Mouse (Mus musculus) myocyte (in vitro differentiated cells): ENCODE results near the gene Sncb. TPM values are rescaled to one million over a fixed set of nuclear protein-coding genes. Genes with fewer than 3 reads are reported as not detected.
"Not testable (repeated sequence)": the region's sequence is repeated elsewhere in the genome, so short reads cannot be mapped to it uniquely, and the experiment has no call there.

Source experiments
- H3K27me3 ChIP-seq: one replicate; pipeline ENCODE4 v1.6.1; 2011; ENCODE audit not compliant: control insufficient read depth, insufficient read depth, insufficient read length
- H3K36me3 ChIP-seq: one replicate; pipeline ENCODE4 v1.6.1; 2011; ENCODE audit not compliant: control insufficient read depth, insufficient read depth
- H3K4me2 ChIP-seq: one replicate; pipeline ENCODE4 v1.6.1; 2011; ENCODE audit warnings: low read depth, control low read depth
- H3K4me3 ChIP-seq: one replicate; pipeline ENCODE4 v1.5.1; 2011; ENCODE audit warnings: mild to moderate bottlenecking, control low read depth, moderate library complexity
- H3K79me2 ChIP-seq: one replicate; pipeline ENCODE4 v1.6.1; 2011; ENCODE audit not compliant: control insufficient read depth, insufficient read depth
- H3ac ChIP-seq: one replicate; pipeline ENCODE4 v1.6.1; 2011; ENCODE audit not compliant: control insufficient read depth, insufficient read length
- CEBPB ChIP-seq: IDR thresholded peaks from 2 replicates; pipeline ENCODE4 v1.6.1; 2011; ENCODE audit warnings: mild to moderate bottlenecking, moderate library complexity; ENCODE audit not compliant: poor library complexity, insufficient read depth, severe bottlenecking
- E2F4 ChIP-seq: IDR thresholded peaks from one replicate; pipeline ENCODE4 v1.6.1; 2011; ENCODE audit warnings: mild to moderate bottlenecking, control low read depth, moderate library complexity; ENCODE audit not compliant: insufficient read depth
- MAX ChIP-seq: IDR thresholded peaks from one replicate; pipeline ENCODE4 v1.6.1; 2011; ENCODE audit warnings: low read depth, mild to moderate bottlenecking, control low read depth
- MYOD1 ChIP-seq, 3 experiments: IDR thresholded peaks; one replicate each; pipeline ENCODE4 v1.6.1; 2011; ENCODE audit warnings: control low read depth in 2 of 3, low read depth in 2 of 3, mild to moderate bottlenecking in 2 of 3, moderate library complexity in 1 of 3; ENCODE audit not compliant: insufficient read length in 2 of 3, control insufficient read depth in 1 of 3
- MYOG ChIP-seq, 3 experiments: IDR thresholded peaks; one replicate each; pipeline ENCODE4 v1.6.1; 2011; ENCODE audit warnings: control low read depth in 2 of 3, low read depth in 2 of 3, mild to moderate bottlenecking in 2 of 3; ENCODE audit not compliant: insufficient read length in 2 of 3, control insufficient read depth in 1 of 3, insufficient read depth in 1 of 3
- POLR2A ChIP-seq: IDR thresholded peaks from one replicate; pipeline ENCODE4 v1.6.1; 2011; ENCODE audit warnings: low read depth, mild to moderate bottlenecking, control low read depth, moderate library complexity; ENCODE audit not compliant: insufficient read length
- POLR2AphosphoS2 ChIP-seq: IDR thresholded peaks from one replicate; pipeline ENCODE4 v1.6.1; 2011; ENCODE audit warnings: low read depth, control low read depth; ENCODE audit not compliant: insufficient read length
- REST ChIP-seq: IDR thresholded peaks from one replicate; pipeline ENCODE4 v1.6.1; 2011; ENCODE audit warnings: mild to moderate bottlenecking, control low read depth, moderate library complexity; ENCODE audit not compliant: insufficient read depth, insufficient read length
- SRF ChIP-seq: IDR thresholded peaks from one replicate; pipeline ENCODE4 v1.6.1; 2011; ENCODE audit warnings: low read depth; ENCODE audit not compliant: control insufficient read depth, insufficient read length
- TCF12 ChIP-seq: IDR thresholded peaks from one replicate; pipeline ENCODE4 v1.6.1; 2011; ENCODE audit warnings: mild to moderate bottlenecking, control low read depth; ENCODE audit not compliant: poor library complexity, insufficient read depth, severe bottlenecking
- TCF3 ChIP-seq: IDR thresholded peaks from one replicate; pipeline ENCODE4 v1.6.1; 2011; ENCODE audit warnings: low read depth, control low read depth; ENCODE audit not compliant: insufficient read length
- USF1 ChIP-seq: IDR thresholded peaks from one replicate; pipeline ENCODE4 v1.6.1; 2011; ENCODE audit warnings: low read depth, mild to moderate bottlenecking, control low read depth, moderate library complexity
- polyA plus RNA-seq: library from polyadenylated mRNA; unstranded; fragments of >200 nt; fragmentation: generic; extraction: Trizol; gene quantifications from one replicate; pipeline ENCODE4 v1.2.1, GENCODE M21; 2012; ENCODE audit warnings: missing spikeins

Sncb gene
- polyA plus RNA-seq, 1 experiment, result not detected

GRCm38 (mm10) chr13:54789561-54790397, 23.4 kb upstream of the Sncb start:
- TF ChIP-seq POLR2AphosphoS2 (peak; percentile 28), E2F4 (no peak), MAX (no peak), POLR2A (peak; percentile 66), MYOD1 (IDR thresholded peaks at IDR 0.05; ENCODE audit: control insufficient read depth in 1 of 3, insufficient read length in 2 of 3, low read depth in 2 of 3) (peak in 1 of 3 experiments; percentile 15), TCF12 (no peak)
- H3K4me2 ChIP-seq, result peak overlapping the region; percentile 90
- peaks cover 2% of the 10 kb centered on the region for H3K27me3 ChIP-seq
- H3K4me3 ChIP-seq, result peak overlapping the region; percentile 41
- H3K79me2 ChIP-seq, result no peaks in the 10 kb centered on the region
- peak overlapping the region; percentile 16 for H3ac ChIP-seq
- H3K36me3 ChIP-seq, result peaks cover 6% of the 10 kb centered on the region

GRCm38 (mm10) chr13:54788740-54789560, 22.6 kb upstream of the Sncb start, which contains the start of gene Tspan17:
Tspan17 (plus strand) TSS chr13:54789377.
- Histone ChIP-seq H3K79me2 (no peaks in the 10 kb centered on the region), H3K36me3 (peaks cover 6% of the 10 kb centered on the region), H3K27me3 (peaks cover 10% of the 10 kb centered on the region), H3K4me3 (peak within 1 kb of the TSS; percentile 41), H3K4me2 (peak within 1 kb of the TSS; percentile 90), H3ac (peak within 1 kb of the TSS; percentile 16)
- TF ChIP-seq CEBPB (no peak), MYOD1 (IDR thresholded peaks at IDR 0.05; ENCODE audit: control insufficient read depth in 1 of 3, insufficient read length in 2 of 3, low read depth in 2 of 3) (peak in 1 of 3 experiments; percentile 40), MYOG (IDR thresholded peaks at IDR 0.05; ENCODE audit: control insufficient read depth in 1 of 3, insufficient read depth in 1 of 3, insufficient read length in 2 of 3, low read depth in 2 of 3) (peak in 1 of 3 experiments; percentile 60), SRF (peak; percentile 57), TCF3 (no peak), MAX (no peak)

GRCm38 (mm10) chr13:54787591-54787990, 21.2 kb upstream of the Sncb start:
- H3K27me3 ChIP-seq, H3ac ChIP-seq, H3K36me3 ChIP-seq, H3K4me3 ChIP-seq, H3K79me2 ChIP-seq, H3K4me2 ChIP-seq: not testable (repeated sequence)

- H3K79me2 ChIP-seq, result no peaks in the 10 kb centered on the region
- H3K27me3 ChIP-seq, result peaks cover 16% of the 10 kb centered on the region
- no peak for TF ChIP-seq E2F4
- no peak within 1 kb of the TSS for H3K4me3 ChIP-seq
- no peaks in the 10 kb centered on the region for H3K36me3 ChIP-seq
- no peak within 1 kb of the TSS for H3K4me2 ChIP-seq
- H3ac ChIP-seq, result no peak within 1 kb of the TSS
These were observed 17.3 kb upstream of the Sncb start, which contains the start of gene Eif4e1b for GRCm38 (mm10) chr13:54783698-54784097. Eif4e1b (plus strand) TSS chr13:54783998.

- Histone ChIP-seq H3ac (no peak overlapping the region), H3K27me3 (peaks cover 16% of the 10 kb centered on the region), H3K36me3 (no peaks in the 10 kb centered on the region), H3K4me2 (no peak overlapping the region), H3K4me3 (no peak overlapping the region), H3K79me2 (no peaks in the 10 kb centered on the region)
- TF ChIP-seq MAX (no peak), MYOG (IDR thresholded peaks at IDR 0.05; ENCODE audit: control insufficient read depth in 1 of 3, insufficient read depth in 1 of 3, insufficient read length in 2 of 3, low read depth in 2 of 3) (no peak), SRF (no peak), TCF12 (no peak), CEBPB (no peak), USF1 (no peak), MYOD1 (IDR thresholded peaks at IDR 0.05; ENCODE audit: control insufficient read depth in 1 of 3, insufficient read length in 2 of 3, low read depth in 2 of 3) (no peak), REST (no peak), POLR2A (no peak), POLR2AphosphoS2 (no peak)
These were observed 16.8 kb upstream of the Sncb start for GRCm38 (mm10) chr13:54783235-54783634.
